Mouse (Mus musculus) forebrain, embryonic 10.5 days (tissue): ENCODE measurements at regions not wholly inside any gene's neighbourhood (a gene's known extent, or its start where the extent isn't known, plus 50 kb on each side); places are given as distances from the start of the nearest gene placed in this dataset.

Experiments
- DNase-seq: peaks from one replicate; pipeline ENCODE4 v3.0.0-alpha.2; 2017; ENCODE audit warnings: low spot score; ENCODE audit errors: extremely low spot score
- H3K27ac ChIP-seq: fragments of 300-500 bp; sonication (generic); 2 replicates; pipeline ENCODE4 v1.5.1; 2016; ENCODE audit warnings: mild to moderate bottlenecking
- H3K27me3 ChIP-seq: fragments of 300-500 bp; sonication (generic); 2 replicates; pipeline ENCODE4 v1.6.1; 2016; ENCODE audit warnings: mild to moderate bottlenecking; ENCODE audit not compliant: poor library complexity, severe bottlenecking
- H3K36me3 ChIP-seq: fragments of 300-500 bp; sonication (generic); replicated peaks from 2 replicates; pipeline ENCODE4 v1.6.1; 2016; ENCODE audit warnings: mild to moderate bottlenecking, moderate library complexity
- H3K4me1 ChIP-seq: fragments of 300-500 bp; sonication (generic); 2 replicates; pipeline ENCODE4 v1.6.1; 2016
- H3K4me3 ChIP-seq: fragments of 300-500 bp; sonication (generic); 2 replicates; pipeline ENCODE4 v1.5.1; 2016; ENCODE audit warnings: mild to moderate bottlenecking, moderate library complexity
- H3K9me3 ChIP-seq: fragments of 300-500 bp; sonication (generic); 2 replicates; pipeline ENCODE4 v1.6.1; 2016; ENCODE audit warnings: mild to moderate bottlenecking, moderate library complexity
- WGBS: fragments of 180-500 bp; shearing (Covaris S2); methylation state at CpG from one replicate; pipeline ENCODE4 v1.1.7; 2016; 5-methylcytosine and 5-hydroxymethylcytosine counted together

DNA sequence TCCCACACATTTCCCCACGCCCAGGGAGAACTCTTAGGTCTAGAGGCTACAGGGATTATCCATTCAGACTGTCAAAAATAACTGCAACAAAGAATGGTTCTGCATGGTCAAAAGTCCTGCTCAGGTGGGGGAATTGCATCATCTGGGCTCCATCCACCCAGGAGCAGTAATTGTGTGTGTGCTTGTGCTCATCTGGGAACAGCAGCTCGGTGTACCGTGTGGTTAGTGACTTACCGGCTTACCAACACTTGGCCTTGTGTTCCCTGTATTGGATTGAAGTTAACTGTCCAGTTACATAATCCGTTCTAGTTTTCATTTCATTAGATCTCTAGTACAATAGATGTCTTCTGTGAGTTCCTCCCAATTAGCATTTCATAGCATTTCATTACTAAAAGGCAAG is 117.7 kb upstream of the Usp25 start:
- no peaks in the 10 kb centered on the region for H3K9me3 ChIP-seq
- peaks cover 13% of the 10 kb centered on the region for H3K4me1 ChIP-seq
- H3K36me3 ChIP-seq = no peaks in the 10 kb centered on the region
- H3K27ac ChIP-seq = no peak overlapping the region
- no peaks in the 10 kb centered on the region for H3K27me3 ChIP-seq
- 57% methylated on average over 5 of the region's 5 CpGs for WGBS
- H3K4me3 ChIP-seq = no peak overlapping the region
- DNase-seq = no peak

DNA sequence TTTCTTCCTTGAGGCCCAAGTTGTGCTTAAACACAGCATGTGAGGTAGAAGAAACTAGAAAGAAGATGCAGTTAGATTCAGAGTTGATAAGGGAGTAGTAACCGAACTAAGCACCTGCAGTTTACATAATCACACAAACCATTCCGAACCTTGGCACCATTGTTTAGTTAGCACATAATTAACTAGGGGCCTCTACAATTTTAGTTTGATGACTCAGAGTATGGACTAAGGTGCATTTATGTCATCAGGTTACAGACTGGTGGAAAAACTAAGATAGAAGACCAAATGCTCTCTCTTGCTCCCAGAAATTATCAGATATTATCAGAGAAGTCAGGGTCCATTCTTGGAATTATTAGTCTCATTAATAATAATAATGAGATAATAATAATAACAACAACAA is 134.9 kb upstream of the Usp25 start:
- no peak for DNase-seq
- 86% methylated on average over 2 of the region's 2 CpGs for WGBS
- H3K4me1 ChIP-seq = no peaks in the 10 kb centered on the region
- H3K4me3 ChIP-seq = no peak overlapping the region
- no peak overlapping the region for H3K27ac ChIP-seq
- no peaks in the 10 kb centered on the region for H3K36me3 ChIP-seq
- H3K27me3 ChIP-seq = no peaks in the 10 kb centered on the region
- no peaks in the 10 kb centered on the region for H3K9me3 ChIP-seq

DNA sequence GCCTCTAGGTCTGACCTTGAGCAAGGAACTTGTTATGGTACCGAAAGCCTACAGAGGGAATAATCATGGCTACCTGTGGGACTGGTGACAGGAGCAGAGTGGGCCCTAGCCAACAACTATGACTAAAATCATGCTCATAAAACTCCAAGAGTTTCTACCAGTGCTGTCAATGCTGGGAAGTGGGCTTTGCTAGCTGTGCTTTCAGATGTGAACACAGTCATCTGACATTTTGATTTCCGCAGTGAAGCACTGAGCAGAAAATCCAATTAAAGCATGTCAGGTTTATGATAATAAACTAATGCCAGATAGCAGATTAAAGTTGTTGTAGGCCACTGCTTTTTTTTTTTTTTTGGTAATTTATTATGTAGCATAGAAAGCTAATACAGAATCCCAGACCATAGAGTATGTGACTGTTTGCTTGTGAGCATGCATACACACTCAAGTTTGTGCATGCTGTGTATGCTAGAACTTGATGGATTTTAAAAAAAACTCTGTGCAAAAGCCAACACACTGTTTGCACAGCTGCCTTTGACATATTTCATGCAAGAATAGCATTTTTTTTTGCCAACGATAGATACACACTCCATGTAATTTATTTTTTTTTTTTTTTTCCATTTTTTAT is 138.0 kb upstream of the Usp25 start:
- no peaks in the 10 kb centered on the region for H3K4me1 ChIP-seq
- no peaks in the 10 kb centered on the region for H3K9me3 ChIP-seq
- H3K4me3 ChIP-seq = no peak overlapping the region
- DNase-seq = no peak
- no peak overlapping the region for H3K27ac ChIP-seq
- WGBS = 91% methylated on average over 3 of the region's 3 CpGs
- no peaks in the 10 kb centered on the region for H3K36me3 ChIP-seq
- no peaks in the 10 kb centered on the region for H3K27me3 ChIP-seq

DNA sequence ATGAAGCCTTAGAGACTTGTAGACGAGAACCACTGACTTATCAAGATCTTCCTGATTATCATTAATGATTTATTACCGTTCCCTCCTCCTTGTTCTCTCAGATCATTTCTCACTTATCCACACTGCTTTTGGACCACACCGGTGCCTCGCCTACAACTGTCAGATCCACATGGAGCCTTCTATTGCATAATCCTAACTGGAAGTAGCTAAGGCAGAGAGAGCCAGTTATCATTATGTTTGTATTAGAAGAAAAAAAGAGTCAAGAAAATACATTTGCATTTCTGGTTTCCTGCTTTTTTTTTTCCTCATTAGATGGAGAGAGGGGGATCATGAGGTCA is 147.1 kb upstream of the Usp25 start:
- H3K9me3 ChIP-seq = no peaks in the 10 kb centered on the region
- H3K27ac ChIP-seq = no peak overlapping the region
- 85% methylated on average over 4 of the region's 4 CpGs for WGBS
- H3K4me1 ChIP-seq = peaks cover 3% of the 10 kb centered on the region; the same call in 1 of the 2 replicates
- no peak for DNase-seq
- no peaks in the 10 kb centered on the region for H3K27me3 ChIP-seq
- no peak overlapping the region for H3K4me3 ChIP-seq
- H3K36me3 ChIP-seq = no peaks in the 10 kb centered on the region

DNA sequence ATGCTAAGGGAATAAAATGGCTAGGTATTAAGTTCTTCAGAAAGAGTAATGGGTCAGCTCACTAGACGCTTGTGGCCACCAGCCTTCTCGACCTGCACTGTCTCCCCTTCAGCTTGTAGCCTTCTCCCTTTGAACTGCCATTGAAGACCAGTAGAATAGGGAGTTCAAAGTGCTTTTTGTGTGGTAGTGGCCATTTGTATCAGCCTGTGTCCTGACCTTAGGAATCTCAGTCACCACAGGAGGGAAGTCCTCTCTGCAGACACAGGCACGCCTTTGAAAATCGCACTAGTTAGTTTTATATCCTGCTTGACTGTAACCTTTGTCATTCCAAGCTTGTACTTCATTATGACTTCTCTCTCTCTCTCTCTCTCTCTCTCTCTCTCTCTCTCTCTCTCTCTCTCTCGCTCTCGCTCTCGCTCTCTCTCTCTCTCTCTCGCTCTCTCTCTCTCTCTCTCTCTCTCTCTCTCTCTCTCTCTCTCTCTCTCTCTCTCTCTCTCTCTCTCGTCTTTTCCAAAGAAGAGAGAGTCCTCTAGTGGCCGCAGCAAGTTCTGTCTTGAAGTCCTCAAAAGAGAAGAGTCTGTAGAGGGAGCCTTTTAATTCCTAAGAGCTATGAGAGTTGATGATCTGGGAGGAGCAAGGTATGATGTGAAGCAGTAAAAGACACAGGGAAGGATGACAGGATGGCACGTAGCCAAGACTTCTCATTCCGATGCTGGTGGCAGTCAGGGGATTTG is 147.6 kb upstream of the Usp25 start:
- peak; percentile 18 for DNase-seq
- peak overlapping the region; percentile 28; the same call in 1 of the 2 replicates for H3K4me3 ChIP-seq
- WGBS = 38% methylated on average over 7 of the region's 12 CpGs

DNA sequence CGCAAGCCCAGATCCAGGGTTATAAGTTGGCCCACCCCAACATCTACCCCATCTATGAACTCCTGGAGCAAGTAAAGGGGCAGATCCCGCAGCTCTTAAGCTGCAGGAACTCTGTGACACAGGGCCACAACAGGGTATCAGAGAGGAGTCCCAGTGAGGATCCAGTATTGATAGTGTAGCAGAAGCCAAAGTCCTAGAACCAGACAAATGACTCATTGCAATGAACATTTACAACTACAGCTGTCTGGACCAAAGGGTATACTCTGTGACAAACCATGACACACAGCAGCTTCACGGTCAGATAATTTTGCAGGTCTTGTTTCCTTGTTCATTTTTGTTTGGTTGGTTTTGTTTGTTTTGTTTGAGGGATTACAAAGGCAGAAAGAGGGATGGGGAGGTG is 149.1 kb upstream of the Usp25 start:
- peaks cover 3% of the 10 kb centered on the region; the same call in 1 of the 2 replicates for H3K4me1 ChIP-seq
- no peaks in the 10 kb centered on the region for H3K9me3 ChIP-seq
- no peaks in the 10 kb centered on the region for H3K36me3 ChIP-seq
- no peak overlapping the region for H3K4me3 ChIP-seq
- 94% methylated on average over 3 of the region's 3 CpGs for WGBS
- H3K27me3 ChIP-seq = no peaks in the 10 kb centered on the region
- no peak overlapping the region for H3K27ac ChIP-seq
- DNase-seq = no peak

More for the DNA sequence above, 147.6 kb upstream of the Usp25 start:
- no peaks in the 10 kb centered on the region for H3K27me3 ChIP-seq
- H3K9me3 ChIP-seq = no peaks in the 10 kb centered on the region
- H3K36me3 ChIP-seq = no peaks in the 10 kb centered on the region
- no peak overlapping the region for H3K27ac ChIP-seq
- H3K4me1 ChIP-seq = peaks cover 3% of the 10 kb centered on the region; the same call in 1 of the 2 replicates

DNA sequence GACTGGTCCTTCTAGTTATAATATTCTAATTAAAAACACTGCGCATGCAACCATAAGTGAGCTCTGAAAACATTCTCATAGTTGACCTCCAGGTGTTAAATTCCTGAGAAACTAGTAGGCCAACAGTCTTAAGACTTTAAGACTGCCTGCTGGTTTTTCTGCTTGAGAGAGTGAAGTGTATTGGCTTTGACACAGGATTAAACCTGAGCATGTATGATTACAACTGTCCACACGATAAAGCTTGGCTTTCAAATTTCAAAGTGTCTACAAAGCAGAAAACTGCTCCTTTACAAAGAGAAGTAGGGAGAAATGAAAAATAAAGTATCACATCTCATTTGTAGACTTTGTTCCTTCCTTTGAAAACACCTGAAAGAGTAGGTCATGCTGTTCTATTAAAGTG is 157.7 kb upstream of the Usp25 start:
- Histone ChIP-seq H3K36me3 (no peaks in the 10 kb centered on the region), H3K9me3 (no peaks in the 10 kb centered on the region), H3K4me1 (no peaks in the 10 kb centered on the region), H3K4me3 (no peak overlapping the region), H3K27ac (no peak overlapping the region), H3K27me3 (no peaks in the 10 kb centered on the region)
- 72% methylated on average over 2 of the region's 2 CpGs for WGBS
- no peak for DNase-seq

DNA sequence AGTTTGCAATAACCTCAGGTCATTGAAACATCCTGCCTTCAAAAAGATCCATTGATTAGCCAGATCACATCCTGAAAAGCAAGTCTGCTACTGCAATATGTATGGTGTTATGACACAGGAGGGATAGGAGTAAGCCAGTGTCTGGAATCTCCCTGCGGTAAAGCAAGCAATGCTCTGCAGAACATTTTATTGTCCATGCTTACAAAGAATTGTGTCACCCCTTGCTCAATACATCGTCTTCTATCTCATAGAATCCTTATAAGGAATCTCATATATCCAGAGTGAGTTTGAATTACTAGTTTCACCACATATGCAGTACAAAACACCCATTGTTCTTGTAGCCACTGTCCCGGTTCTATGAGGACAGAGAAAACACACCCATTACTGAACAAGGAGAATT is 162.1 kb upstream of the Usp25 start:
- Histone ChIP-seq H3K4me3 (no peak overlapping the region), H3K27me3 (no peaks in the 10 kb centered on the region), H3K36me3 (no peaks in the 10 kb centered on the region), H3K9me3 (no peaks in the 10 kb centered on the region), H3K4me1 (no peaks in the 10 kb centered on the region), H3K27ac (no peak overlapping the region)
- WGBS = 80% methylated on average over 3 of the region's 3 CpGs
- DNase-seq = no peak

DNA sequence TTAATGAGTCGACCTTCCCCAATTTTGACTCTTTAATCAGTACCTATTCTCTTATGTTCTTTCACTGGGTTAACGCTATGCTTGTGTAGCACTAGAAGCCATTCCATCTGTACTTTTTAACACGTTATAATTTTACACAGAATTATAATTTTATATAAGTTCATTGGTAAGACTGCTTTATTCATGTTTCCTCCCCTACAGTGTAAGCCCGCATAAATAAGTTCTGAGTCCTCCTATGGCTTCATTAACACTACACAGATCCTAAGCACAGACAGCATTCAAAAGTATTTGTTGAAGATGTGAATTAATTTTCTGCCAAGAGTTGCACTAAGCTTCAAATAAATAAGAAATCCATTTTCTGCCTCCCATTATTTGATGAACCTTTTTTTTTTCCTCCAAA is 176.1 kb upstream of the Usp25 start:
- WGBS = 92% methylated on average over 4 of the region's 4 CpGs
- Histone ChIP-seq H3K4me1 (no peaks in the 10 kb centered on the region), H3K9me3 (no peaks in the 10 kb centered on the region), H3K4me3 (no peak overlapping the region), H3K27me3 (no peaks in the 10 kb centered on the region), H3K27ac (no peak overlapping the region), H3K36me3 (no peaks in the 10 kb centered on the region)
- DNase-seq = no peak

DNA sequence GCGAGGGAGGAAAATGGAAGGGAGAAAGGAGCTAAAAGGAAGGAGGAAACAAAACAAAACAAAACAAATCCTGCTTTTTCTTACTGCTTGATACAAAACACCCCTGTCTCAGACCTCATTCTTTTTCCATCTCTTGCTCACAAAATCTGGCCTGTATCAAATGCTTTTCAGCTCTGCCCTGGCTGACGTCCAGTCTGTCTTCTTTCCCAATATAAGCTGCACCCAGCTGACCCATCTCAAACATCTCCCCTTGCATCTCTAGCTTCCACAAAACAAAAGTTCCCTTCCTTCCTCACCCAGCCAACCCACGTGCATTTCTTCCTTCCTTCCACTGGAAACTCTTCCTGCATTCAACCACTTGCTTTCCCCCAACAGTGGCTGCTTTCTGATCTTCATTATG is 183.1 kb upstream of the Usp25 start:
- Histone ChIP-seq H3K4me1 (peaks cover 13% of the 10 kb centered on the region), H3K9me3 (peaks cover 7% of the 10 kb centered on the region; the same call in 1 of the 2 replicates), H3K36me3 (no peaks in the 10 kb centered on the region), H3K4me3 (no peak overlapping the region), H3K27me3 (no peaks in the 10 kb centered on the region), H3K27ac (no peak overlapping the region)
- 46% methylated on average over 3 of the region's 3 CpGs for WGBS
- no peak for DNase-seq

DNA sequence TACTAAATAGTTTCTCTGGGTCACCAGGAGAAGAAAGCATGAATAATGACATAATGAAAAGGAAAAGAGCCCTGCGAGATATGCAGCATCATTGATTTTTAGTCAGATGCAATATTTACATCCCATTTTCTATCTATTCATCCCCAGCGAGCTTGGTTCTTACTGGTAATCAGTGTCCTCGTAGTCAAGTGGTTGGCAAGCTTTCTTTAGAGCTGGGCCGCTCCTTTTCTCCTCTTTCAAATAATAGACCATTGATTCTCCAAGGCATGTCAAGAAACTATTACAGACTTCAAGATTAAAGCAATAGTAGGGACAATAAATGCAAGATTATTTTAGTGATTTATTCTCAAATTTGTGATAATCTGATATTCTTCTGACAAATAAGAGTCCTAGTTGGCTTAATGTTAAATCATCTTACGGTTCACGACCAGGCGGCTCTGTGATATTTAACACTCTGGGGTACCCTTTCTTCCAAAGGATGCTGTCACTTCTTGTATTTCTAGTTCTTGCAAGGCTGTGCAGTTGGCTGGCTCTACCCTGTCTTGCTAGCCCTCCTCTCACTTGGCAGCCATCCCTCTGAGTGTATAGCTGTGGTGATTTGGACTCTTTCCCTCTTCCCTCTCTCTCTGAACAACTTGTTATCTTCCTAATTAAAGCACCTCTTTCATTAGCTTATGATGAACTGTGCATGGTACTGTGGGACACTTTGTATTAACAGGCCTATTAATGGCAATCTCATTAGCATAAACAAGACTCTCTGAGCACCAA is 185.6 kb upstream of the Usp25 start:
- no peaks in the 10 kb centered on the region for H3K27me3 ChIP-seq
- no peaks in the 10 kb centered on the region for H3K36me3 ChIP-seq
- WGBS = 89% methylated on average over 7 of the region's 7 CpGs
- peaks cover 13% of the 10 kb centered on the region for H3K4me1 ChIP-seq
- no peak overlapping the region for H3K4me3 ChIP-seq
- no peak for DNase-seq
- H3K9me3 ChIP-seq = peaks cover 7% of the 10 kb centered on the region; the same call in 1 of the 2 replicates
- H3K27ac ChIP-seq = no peak overlapping the region

DNA sequence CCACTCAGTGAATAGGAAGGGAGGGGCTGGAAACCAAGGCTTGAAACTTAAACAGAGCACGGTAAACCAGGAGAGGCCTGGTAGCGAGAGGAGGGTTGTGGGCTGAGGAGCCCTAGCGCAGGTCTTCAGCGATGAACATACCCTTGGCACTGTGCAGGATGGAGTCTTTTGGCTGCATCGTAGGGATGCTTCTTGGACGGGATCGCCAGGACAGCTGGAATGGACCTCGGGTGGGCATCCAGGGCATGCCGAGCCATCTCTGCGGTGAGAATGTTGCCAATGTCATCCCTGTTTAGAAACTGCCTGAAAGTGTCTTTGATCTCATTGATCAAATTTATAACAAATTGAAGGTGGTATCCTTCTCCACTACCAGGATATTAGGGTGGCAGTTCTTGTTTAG is 192.2 kb upstream of the Usp25 start:
- WGBS = 89% methylated on average over 10 of the region's 10 CpGs
- H3K36me3 ChIP-seq = no peaks in the 10 kb centered on the region
- no peak for DNase-seq
- peaks cover 7% of the 10 kb centered on the region; the same call in 1 of the 2 replicates for H3K9me3 ChIP-seq
- no peaks in the 10 kb centered on the region for H3K4me1 ChIP-seq
- H3K27me3 ChIP-seq = no peaks in the 10 kb centered on the region
- H3K4me3 ChIP-seq = no peak overlapping the region
- H3K27ac ChIP-seq = no peak overlapping the region
